Mouse (Mus musculus): ENCODE measurements around the gene Gm11172. TPM values are rescaled to one million over a fixed set of nuclear protein-coding genes. Genes with fewer than 3 reads are reported as not detected.
A peak's percentile ranks its signal among the peaks of the same experiment; 100 is the strongest.

Gm11172 gene
- total and polyA plus RNA-seq, 2 experiments from 2014 or later: not detected

DNA sequence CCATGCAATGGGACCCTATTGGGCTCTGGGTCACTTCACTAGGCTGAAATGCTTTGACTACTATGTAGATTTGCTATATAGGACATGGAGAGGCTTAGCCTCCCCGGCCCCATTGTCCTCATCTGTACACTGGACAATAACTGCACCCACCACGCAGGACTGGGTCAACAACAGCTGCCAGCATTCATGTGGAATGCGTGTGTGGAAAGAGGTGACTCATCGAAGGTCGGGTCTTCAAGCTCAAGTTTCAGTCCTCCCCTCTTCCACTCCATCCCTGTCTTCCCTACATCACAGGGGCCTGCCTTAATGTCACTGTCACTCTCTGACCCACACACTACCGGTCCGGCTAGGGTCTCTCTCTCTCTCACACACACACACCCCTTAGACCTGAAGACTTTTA is 36.4 kb upstream of the Gm11172 start:
- DNase-seq (ENCODE audit: low spot score): no peak
- H3K36me3 ChIP-seq (replicated peaks; ENCODE audit: control insufficient read depth, insufficient read depth, low read length): no peaks in the 10 kb centered on the region
- no peak for ATAC-seq (ENCODE audit: insufficient read depth, low read depth)
- no peak overlapping the region for H3K9ac ChIP-seq (replicated peaks; ENCODE audit: low read depth, low read length)
- no peaks in the 10 kb centered on the region for H3K9me3 ChIP-seq (replicated peaks; ENCODE audit: control insufficient read depth, low read length)
- H3K4me1 ChIP-seq (ENCODE audit: control insufficient read depth, insufficient read depth): 0 out of 2 replicates have a peak, but pooled peaks cover 11% of the 10 kb centered on the region
- H3K4me3 ChIP-seq (ENCODE audit: low read depth, low read length): no peak overlapping the region
- H3K27me3 ChIP-seq (ENCODE audit: control insufficient read depth, insufficient read depth, low read length): no peaks in the 10 kb centered on the region
- TF ChIP-seq CTCF (IDR thresholded peaks at IDR 0.05; ENCODE audit: low read depth) (no peak), EP300 (IDR thresholded peaks at IDR 0.05; ENCODE audit: low read depth) (no peak)
- H3K4me2 ChIP-seq (ENCODE audit: low read depth, low read length): no peak overlapping the region
- H3K27ac ChIP-seq (ENCODE audit: low read depth): no peak overlapping the region
- WGBS: 34% methylated on average over 7 of the region's 7 CpGs

DNA sequence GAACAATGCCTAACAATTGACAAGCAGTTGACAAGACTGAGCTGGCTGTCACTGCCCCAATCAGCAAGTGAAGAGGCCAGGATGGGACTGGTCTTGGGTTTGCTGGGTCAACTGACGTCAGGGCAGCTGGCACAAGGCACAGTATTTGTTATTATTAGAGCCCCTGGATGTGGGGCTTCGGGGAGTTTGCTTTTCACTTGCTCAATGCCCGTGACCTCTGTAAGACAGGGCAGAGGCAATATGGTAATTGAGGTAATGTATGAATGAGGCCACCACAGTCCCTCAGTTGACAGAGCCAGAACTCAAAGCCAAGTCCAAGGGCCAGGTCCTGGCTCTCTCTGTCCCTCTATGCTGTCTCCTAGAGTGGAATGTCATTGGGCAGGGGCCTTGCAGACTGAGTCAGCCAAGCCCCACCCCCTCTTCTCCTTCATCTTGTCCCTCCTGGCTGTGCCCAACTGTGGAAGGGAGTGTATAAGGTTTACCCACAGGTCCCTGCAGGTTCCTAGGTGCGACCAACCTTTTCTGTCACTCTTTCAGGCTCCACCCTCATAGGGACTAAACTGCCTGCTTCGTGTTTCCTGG is 35.0 kb upstream of the Gm11172 start:
- Histone ChIP-seq H3K4me2 (ENCODE audit: low read depth, low read length) (no peak overlapping the region), H3K36me3 (replicated peaks; ENCODE audit: control insufficient read depth, insufficient read depth, low read length) (no peaks in the 10 kb centered on the region), H3K27me3 (ENCODE audit: control insufficient read depth, insufficient read depth, low read length) (no peaks in the 10 kb centered on the region), H3K4me3 (ENCODE audit: low read depth, low read length) (no peak overlapping the region), H3K27ac (ENCODE audit: low read depth) (no peak overlapping the region), H3K9me3 (replicated peaks; ENCODE audit: control insufficient read depth, low read length) (no peaks in the 10 kb centered on the region), H3K4me1 (ENCODE audit: control insufficient read depth, insufficient read depth) (peaks cover 19% of the 10 kb centered on the region; the same call in 1 of the 2 replicates), H3K9ac (replicated peaks; ENCODE audit: low read depth, low read length) (no peak overlapping the region)
- peak; percentile 19 for DNase-seq (ENCODE audit: low spot score)
- ATAC-seq (ENCODE audit: insufficient read depth, low read depth): peak; percentile 11; the same call in 1 of the 2 replicates
- TF ChIP-seq CTCF (IDR thresholded peaks at IDR 0.05; ENCODE audit: low read depth) (no peak), EP300 (IDR thresholded peaks at IDR 0.05; ENCODE audit: low read depth) (no peak)
- 53% methylated on average over 5 of the region's 5 CpGs for WGBS

DNA sequence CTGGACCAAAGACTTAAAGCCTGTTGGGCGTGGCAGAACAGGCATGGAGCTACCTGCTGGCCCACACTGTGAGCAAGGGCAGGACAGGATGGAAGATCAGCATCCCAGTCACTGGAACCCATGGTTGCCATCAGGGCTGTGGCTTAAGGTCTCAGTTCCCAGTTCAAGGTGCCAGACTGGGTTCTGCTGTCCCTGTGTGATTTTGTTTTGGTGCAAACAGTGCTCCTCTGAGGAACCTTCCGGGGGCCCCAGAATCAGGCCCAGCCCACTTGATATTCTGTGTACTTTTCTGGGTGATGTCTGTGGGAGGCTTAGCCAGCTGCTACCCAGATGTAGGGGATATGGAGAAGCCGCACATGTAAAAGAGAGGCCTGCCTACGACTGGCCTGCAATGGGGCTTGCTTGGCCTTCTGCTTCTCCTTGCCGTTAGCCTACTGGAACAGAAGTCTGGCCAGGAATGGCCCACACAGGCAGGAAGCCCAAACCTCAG is 32.0 kb upstream of the Gm11172 start:
- Histone ChIP-seq H3K27ac (ENCODE audit: low read depth) (no peak overlapping the region), H3K4me1 (ENCODE audit: control insufficient read depth, insufficient read depth) (peaks cover 29% of the 10 kb centered on the region; the same call in 1 of the 2 replicates), H3K4me3 (ENCODE audit: low read depth, low read length) (no peak overlapping the region), H3K9ac (replicated peaks; ENCODE audit: low read depth, low read length) (no peak overlapping the region), H3K4me2 (ENCODE audit: low read depth, low read length) (no peak overlapping the region), H3K27me3 (ENCODE audit: control insufficient read depth, insufficient read depth, low read length) (no peaks in the 10 kb centered on the region), H3K9me3 (replicated peaks; ENCODE audit: control insufficient read depth, low read length) (no peaks in the 10 kb centered on the region), H3K36me3 (replicated peaks; ENCODE audit: control insufficient read depth, insufficient read depth, low read length) (no peaks in the 10 kb centered on the region)
- TF ChIP-seq CTCF (IDR thresholded peaks at IDR 0.05; ENCODE audit: low read depth) (no peak), EP300 (IDR thresholded peaks at IDR 0.05; ENCODE audit: low read depth) (no peak)
- DNase-seq (ENCODE audit: low spot score) (no peak), ATAC-seq (ENCODE audit: insufficient read depth, low read depth) (no peak)
- 75% methylated on average over 5 of the region's 5 CpGs for WGBS

DNA sequence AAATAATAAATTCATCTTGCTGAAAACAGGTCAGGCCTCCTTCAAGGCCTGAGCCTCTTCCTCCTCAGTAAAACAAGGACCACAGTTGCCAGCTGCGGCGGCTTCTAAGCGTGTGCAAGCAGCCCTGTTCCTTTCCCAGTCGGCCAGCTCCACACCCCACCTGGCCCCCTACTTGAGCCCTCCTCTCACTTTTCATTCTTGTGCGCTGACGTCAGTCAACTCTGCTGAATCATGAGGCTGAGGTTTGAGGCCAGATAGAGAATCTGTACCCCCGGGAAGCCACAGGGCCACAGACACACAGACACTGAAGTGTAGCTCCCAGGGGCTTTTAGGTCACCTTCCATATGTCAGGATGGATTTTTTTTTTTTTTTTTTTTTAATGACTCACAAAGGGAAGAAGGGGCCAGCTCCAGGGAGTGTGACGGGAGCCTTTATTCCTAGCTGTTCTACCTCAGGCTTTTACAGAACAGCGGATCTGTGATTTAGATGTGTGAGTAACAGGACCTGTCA is 30.8 kb upstream of the Gm11172 start:
- WGBS: 38% methylated on average over 9 of the region's 9 CpGs
- Histone ChIP-seq H3K4me1 (ENCODE audit: control insufficient read depth, insufficient read depth) (peaks cover 33% of the 10 kb centered on the region), H3K36me3 (replicated peaks; ENCODE audit: control insufficient read depth, insufficient read depth, low read length) (no peaks in the 10 kb centered on the region), H3K27me3 (ENCODE audit: control insufficient read depth, insufficient read depth, low read length) (no peaks in the 10 kb centered on the region), H3K4me3 (ENCODE audit: low read depth, low read length) (no peak overlapping the region; the same call in 1 of the 2 replicates), H3K27ac (ENCODE audit: low read depth) (0 out of 2 replicates have a peak overlapping the region, but pooled peaks have one; percentile 16), H3K9me3 (replicated peaks; ENCODE audit: control insufficient read depth, low read length) (no peaks in the 10 kb centered on the region), H3K4me2 (ENCODE audit: low read depth, low read length) (peak overlapping the region; percentile 93; the same call in 1 of the 2 replicates), H3K9ac (replicated peaks; ENCODE audit: low read depth, low read length) (no peak overlapping the region)
- ATAC-seq (ENCODE audit: insufficient read depth, low read depth): no peak
- TF ChIP-seq EP300 (IDR thresholded peaks at IDR 0.05; ENCODE audit: low read depth) (no peak), CTCF (IDR thresholded peaks at IDR 0.05; ENCODE audit: low read depth) (no peak)
- no peak for DNase-seq (ENCODE audit: low spot score)

DNA sequence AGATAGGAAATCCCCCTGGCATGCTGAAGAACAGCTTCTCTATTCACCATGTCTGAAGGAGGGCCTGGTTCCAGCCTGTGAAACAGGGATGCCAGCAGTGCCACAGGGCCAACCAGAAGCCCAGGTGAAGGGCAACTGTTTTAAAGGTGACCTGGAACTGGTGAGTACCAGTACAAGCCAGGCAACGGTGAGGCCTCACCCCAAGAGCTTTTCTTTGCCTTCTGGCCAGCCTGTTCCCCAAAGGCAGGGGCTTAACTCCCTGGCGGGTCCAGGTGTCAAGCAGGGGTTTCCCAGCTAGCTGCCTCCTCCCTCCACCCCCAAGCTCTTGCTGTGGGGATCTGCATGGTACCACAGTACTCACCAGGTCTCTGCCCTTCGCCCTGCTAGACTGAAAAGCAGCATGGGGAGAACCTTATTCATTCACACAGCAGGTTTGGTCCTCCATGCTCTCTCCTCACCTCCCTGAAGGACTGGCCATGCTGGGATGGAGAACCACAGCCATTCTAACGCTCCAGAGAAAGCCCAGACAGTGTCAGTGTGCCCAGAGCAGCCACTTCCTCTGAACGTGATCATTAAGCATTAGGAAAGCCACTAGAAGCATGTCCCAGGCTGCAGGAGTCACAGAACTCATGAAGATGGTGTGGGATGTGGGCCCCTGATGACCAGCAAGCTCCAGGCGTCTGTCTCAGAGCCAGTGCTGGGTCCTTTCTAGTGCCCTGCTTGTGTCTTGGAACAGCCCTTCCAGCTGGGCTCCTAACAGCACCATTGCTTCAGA is 30.2 kb upstream of the Gm11172 start:
- Histone ChIP-seq H3K9me3 (replicated peaks; ENCODE audit: control insufficient read depth, low read length) (no peaks in the 10 kb centered on the region), H3K9ac (replicated peaks; ENCODE audit: low read depth, low read length) (no peak overlapping the region; the same call in 1 of the 2 replicates), H3K4me2 (ENCODE audit: low read depth, low read length) (peak overlapping the region; percentile 93; the same call in 1 of the 2 replicates), H3K36me3 (replicated peaks; ENCODE audit: control insufficient read depth, insufficient read depth, low read length) (no peaks in the 10 kb centered on the region), H3K4me3 (ENCODE audit: low read depth, low read length) (peak overlapping the region; percentile 79; the same call in 1 of the 2 replicates), H3K27ac (ENCODE audit: low read depth) (0 out of 2 replicates have a peak overlapping the region, but pooled peaks have one; percentile 16), H3K4me1 (ENCODE audit: control insufficient read depth, insufficient read depth) (peaks cover 34% of the 10 kb centered on the region), H3K27me3 (ENCODE audit: control insufficient read depth, insufficient read depth, low read length) (no peaks in the 10 kb centered on the region)
- ATAC-seq (ENCODE audit: insufficient read depth, low read depth) (no peak), DNase-seq (ENCODE audit: low spot score) (no peak)
- no peak for TF ChIP-seq EP300 (IDR thresholded peaks at IDR 0.05; ENCODE audit: low read depth)
- TF ChIP-seq CTCF (IDR thresholded peaks at IDR 0.05; ENCODE audit: low read depth): no peak
- WGBS: 57% methylated on average over 6 of the region's 6 CpGs
